Mouse (Mus musculus): Measurements from ENCODE around the gene Mast2.

DNA sequence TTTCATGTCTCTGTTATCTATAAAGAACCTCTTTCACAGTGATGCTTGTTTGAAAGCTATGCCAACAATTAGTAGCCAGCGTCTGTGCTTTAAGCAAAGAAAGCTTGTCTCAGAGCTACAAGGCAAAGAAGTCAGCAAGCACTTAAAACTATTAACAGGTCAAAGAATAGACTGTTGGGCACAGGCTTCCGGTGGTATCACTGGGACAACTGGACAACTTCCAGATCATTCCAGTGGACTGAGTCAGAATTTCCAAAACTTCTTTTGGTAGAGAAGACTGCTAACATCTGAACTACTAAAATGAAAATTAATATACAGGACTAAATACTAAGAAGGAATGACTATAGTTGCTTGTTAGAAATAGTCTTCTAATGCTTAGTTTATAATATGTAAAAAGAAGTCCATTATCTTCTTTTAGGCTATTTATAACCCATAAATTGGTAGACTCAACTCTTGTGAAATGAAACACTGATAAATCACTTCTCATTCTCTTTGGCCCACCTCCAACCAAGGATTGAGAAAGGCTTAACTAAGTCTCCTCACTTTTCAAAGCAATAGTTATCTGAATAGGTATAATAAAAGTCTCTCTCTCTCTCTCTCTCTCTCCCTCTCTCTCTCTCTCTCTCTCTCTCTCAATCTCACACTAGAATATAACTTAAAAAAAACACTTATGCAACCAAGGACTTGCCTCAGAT, 85.9 kb downstream of the Mast2 start:
- TF ChIP-seq CTCF (conservative IDR thresholded peaks at IDR 0.05 in 1 of 2, IDR thresholded peaks at IDR 0.05 in 1 of 2; ENCODE audit: low read depth in 2 of 2, low read length in 2 of 2) (no peak), SIN3A (IDR thresholded peaks at IDR 0.05; ENCODE audit: low read length) (no peak), MAFK (IDR thresholded peaks at IDR 0.05; ENCODE audit: insufficient replicate concordance, low read length) (no peak), MYC (IDR thresholded peaks at IDR 0.05; ENCODE audit: low read depth, low read length) (no peak), GABPA (IDR thresholded peaks at IDR 0.05; ENCODE audit: insufficient replicate concordance, low read depth, low read length) (no peak), EP300 (IDR thresholded peaks at IDR 0.05; ENCODE audit: low read length) (no peak), ZC3H11A (IDR thresholded peaks at IDR 0.05; ENCODE audit: low read depth, low read length) (no peak), NRF1 (IDR thresholded peaks at IDR 0.05; ENCODE audit: low read depth, low read length) (no peak), POLR2A (IDR thresholded peaks at IDR 0.05; ENCODE audit: low read depth, low read length) (no peak)

Measured in CH12.LX (cell line).